Mouse (Mus musculus) ES-Bruce4 (cell line): ENCODE measurements around the gene Rabggta. TPM values are rescaled to one million over a fixed set of nuclear protein-coding genes. Genes with fewer than 3 reads are reported as not detected.

ENCODE experiments used
- H3K27ac ChIP-seq: 2 replicates; pipeline ENCODE4 v1.5.1; 2012; ENCODE audit warnings: low read length, inconsistent platforms; ENCODE audit not compliant: insufficient read depth
- H3K27me3 ChIP-seq: 2 replicates; pipeline ENCODE4 v1.6.1; 2012; ENCODE audit warnings: mild to moderate bottlenecking, low read length, inconsistent platforms; ENCODE audit not compliant: control insufficient read depth, poor library complexity, insufficient read depth, severe bottlenecking
- H3K36me3 ChIP-seq: 2 replicates; pipeline ENCODE4 v1.6.1; 2012; ENCODE audit warnings: inconsistent platforms, mild to moderate bottlenecking, low read length, moderate library complexity; ENCODE audit not compliant: control insufficient read depth, poor library complexity, insufficient read depth, severe bottlenecking
- H3K4me1 ChIP-seq: one replicate; pipeline ENCODE4 v1.8.1; 2011; ENCODE audit warnings: low read length; ENCODE audit not compliant: control insufficient read depth, insufficient read depth
- H3K4me3 ChIP-seq: 2 replicates; pipeline ENCODE4 v1.5.1; 2011; ENCODE audit warnings: low read depth, mild to moderate bottlenecking, low read length
- H3K9ac ChIP-seq: 2 replicates; pipeline ENCODE4 v1.6.1; 2012; ENCODE audit warnings: low read depth, mild to moderate bottlenecking, inconsistent platforms; ENCODE audit not compliant: poor library complexity, severe bottlenecking
- H3K9me3 ChIP-seq: replicated peaks from 2 replicates; pipeline ENCODE4 v1.6.1; 2012; ENCODE audit warnings: mild to moderate bottlenecking, low read length, inconsistent platforms; ENCODE audit not compliant: control insufficient read depth, poor library complexity, insufficient read depth, severe bottlenecking
- CTCF ChIP-seq: IDR thresholded peaks from one replicate; pipeline ENCODE4 v1.8.1; 2011; ENCODE audit warnings: low read depth, low read length
- EP300 ChIP-seq: IDR thresholded peaks from 2 replicates; pipeline ENCODE4 v1.6.1; 2011; ENCODE audit warnings: low read depth, low read length; ENCODE audit not compliant: insufficient read depth
- POLR2A ChIP-seq: IDR thresholded peaks from one replicate; pipeline ENCODE4 v1.8.1; 2011; ENCODE audit warnings: low read length; ENCODE audit not compliant: insufficient read depth
- polyA plus RNA-seq: library from polyadenylated mRNA; stranded (reverse); fragments of >200 nt; gene quantifications from 2 replicates; pipeline ENCODE4 v1.2.4, GENCODE M21; 2011; ENCODE audit warnings: low read depth; ENCODE audit not compliant: missing spikeins, insufficient read depth, insufficient read length

Gene Rabggta
- polyA plus RNA-seq, 1 experiment = 42.5 TPM

GRCm38 (mm10) chr14:55713007-55713728, 8.9 kb downstream of the Rabggta start:
- peaks cover 15% of the 10 kb centered on the region for H3K36me3 ChIP-seq
- H3K9ac ChIP-seq = 0 out of 2 replicates have a peak overlapping the region, but pooled peaks have one; percentile 48
- H3K27me3 ChIP-seq = no peaks in the 10 kb centered on the region
- peak overlapping the region; percentile 32 for H3K4me3 ChIP-seq
- no peak overlapping the region for H3K27ac ChIP-seq
- peaks cover 18% of the 10 kb centered on the region for H3K4me1 ChIP-seq
- no peak for TF ChIP-seq POLR2A
- H3K9me3 ChIP-seq = no peaks in the 10 kb centered on the region

- no peak for TF ChIP-seq CTCF
- no peak for TF ChIP-seq EP300
- no peak for TF ChIP-seq POLR2A
- Histone ChIP-seq H3K36me3 (peaks cover 5% of the 10 kb centered on the region), H3K9ac (no peak overlapping the region; the same call in 1 of the 2 replicates), H3K27me3 (no peaks in the 10 kb centered on the region), H3K9me3 (no peaks in the 10 kb centered on the region), H3K4me3 (peak overlapping the region; percentile 12; the same call in 1 of the 2 replicates), H3K27ac (0 out of 2 replicates have a peak overlapping the region, but pooled peaks have one; percentile 15), H3K4me1 (peaks cover 18% of the 10 kb centered on the region)
Measured at GRCm38 (mm10) chr14:55711786-55712185, 10.3 kb downstream of the Rabggta start.

- TF ChIP-seq EP300 = peak; percentile 70
- TF ChIP-seq CTCF = no peak
- Histone ChIP-seq H3K27me3 (no peaks in the 10 kb centered on the region), H3K27ac (peak overlapping the region; percentile 80), H3K36me3 (no peaks in the 10 kb centered on the region), H3K9ac (no peak overlapping the region), H3K4me3 (peak overlapping the region; percentile 4; the same call in 1 of the 2 replicates), H3K9me3 (no peaks in the 10 kb centered on the region), H3K4me1 (peaks cover 18% of the 10 kb centered on the region)
Measured at GRCm38 (mm10) chr14:55709509-55709908, 12.6 kb downstream of the Rabggta start.

GRCm38 (mm10) chr14:55707397-55707796, 14.7 kb downstream of the Rabggta start:
- Histone ChIP-seq H3K27ac (no peak overlapping the region), H3K27me3 (no peaks in the 10 kb centered on the region), H3K4me1 (peaks cover 16% of the 10 kb centered on the region), H3K9me3 (no peaks in the 10 kb centered on the region), H3K36me3 (peaks cover 3% of the 10 kb centered on the region; the same call in 1 of the 2 replicates), H3K9ac (no peak overlapping the region), H3K4me3 (no peak overlapping the region)
- no peak for TF ChIP-seq EP300
- TF ChIP-seq CTCF = no peak
- TF ChIP-seq POLR2A = no peak

- Histone ChIP-seq H3K27ac (no peak overlapping the region), H3K27me3 (no peaks in the 10 kb centered on the region), H3K4me3 (no peak overlapping the region), H3K4me1 (peaks cover 14% of the 10 kb centered on the region), H3K9me3 (no peaks in the 10 kb centered on the region), H3K9ac (no peak overlapping the region), H3K36me3 (peaks cover 3% of the 10 kb centered on the region; the same call in 1 of the 2 replicates)
- TF ChIP-seq CTCF = no peak
- TF ChIP-seq EP300 = no peak
- no peak for TF ChIP-seq POLR2A
Measured at GRCm38 (mm10) chr14:55706051-55706600, 15.9 kb downstream of the Rabggta start.

- no peaks in the 10 kb centered on the region for H3K27me3 ChIP-seq
- no peak overlapping the region for H3K4me3 ChIP-seq
- H3K36me3 ChIP-seq = peaks cover 3% of the 10 kb centered on the region; the same call in 1 of the 2 replicates
- TF ChIP-seq POLR2A (no peak), EP300 (no peak), CTCF (no peak)
- H3K27ac ChIP-seq = no peak overlapping the region
- H3K9me3 ChIP-seq = no peaks in the 10 kb centered on the region
- no peaks in the 10 kb centered on the region for H3K4me1 ChIP-seq
- no peak overlapping the region for H3K9ac ChIP-seq
Measured at GRCm38 (mm10) chr14:55702761-55703160, 19.3 kb downstream of the Rabggta start.
